Mouse (Mus musculus): ENCODE data around the gene Zbtb8a.

GRCm38 (mm10) chr4:129320876-129321275 lies 57.0 kb downstream of the Zbtb8a start:
- TF ChIP-seq CTCF (IDR thresholded peaks at IDR 0.05; ENCODE audit: insufficient read depth, low read depth, low read length), result no peak
- no peak for TF ChIP-seq POLR2A (IDR thresholded peaks at IDR 0.05; ENCODE audit: insufficient read depth, low read depth, low read length)
